8 mouse cellular contexts compared by ENCODE assay signal in genomic region chr4:149484566-149484965, GRCm38 (mm10). TPM values are rescaled to one million over a fixed set of nuclear protein-coding genes. Genes with fewer than 3 reads are reported as not detected.
DNase-seq lines count a peak whose midpoint lies in the region; ATAC-seq lines count a peak whose summit lies in the region.

No protein-coding gene starts in this region.

- peak overlapping the region; percentile 73 for H3K4me3 ChIP-seq in neural tube, embryonic 11.5 days (ENCODE audit: low read depth, low read length)
- H3K4me3 ChIP-seq in intestine, embryonic 14.5 days (ENCODE audit: low read depth, low read length), result peak overlapping the region; percentile 58
- peak overlapping the region; percentile 80 for H3K4me3 ChIP-seq in neural tube, embryonic 12.5 days

- peaks cover 7% of the 10 kb centered on the region for H3K4me1 ChIP-seq in neural tube, embryonic 11.5 days (ENCODE audit: control insufficient read depth, insufficient read depth, low read length)
- peaks cover 8% of the 10 kb centered on the region for H3K4me1 ChIP-seq in intestine, embryonic 14.5 days (replicated peaks; ENCODE audit: control insufficient read depth, insufficient read depth, low read length)
- peaks cover 12% of the 10 kb centered on the region for H3K4me1 ChIP-seq in neural tube, embryonic 12.5 days

- H3K4me2 ChIP-seq in neural tube, embryonic 11.5 days (ENCODE audit: low read depth), result peak overlapping the region; percentile 80
- H3K4me2 ChIP-seq in intestine, embryonic 14.5 days (ENCODE audit: low read length), result peak overlapping the region; percentile 88
- H3K4me2 ChIP-seq in neural tube, embryonic 12.5 days (replicated peaks), result peak overlapping the region; percentile 76

- H3K36me3 ChIP-seq in neural tube, embryonic 11.5 days (ENCODE audit: control insufficient read depth, insufficient read depth, low read length), result peaks cover 4% of the 10 kb centered on the region; the same call in 1 of the 2 replicates
- peaks cover 30% of the 10 kb centered on the region for H3K36me3 ChIP-seq in intestine, embryonic 14.5 days (ENCODE audit: control insufficient read depth, insufficient read depth, low read length)
- H3K36me3 ChIP-seq in neural tube, embryonic 12.5 days, result peaks cover 29% of the 10 kb centered on the region

- H3K27ac ChIP-seq in neural tube, embryonic 11.5 days (ENCODE audit: low read depth, low read length), result no peak overlapping the region
- peak overlapping the region; percentile 70 for H3K27ac ChIP-seq in intestine, embryonic 14.5 days (ENCODE audit: low read depth)
- H3K27ac ChIP-seq in neural tube, embryonic 12.5 days, result 0 out of 2 replicates have a peak overlapping the region, but pooled peaks have one; percentile 28

- no peaks in the 10 kb centered on the region for H3K27me3 ChIP-seq in neural tube, embryonic 11.5 days (ENCODE audit: control insufficient read depth, insufficient read depth, low read length)
- no peaks in the 10 kb centered on the region for H3K27me3 ChIP-seq in intestine, embryonic 14.5 days (replicated peaks; ENCODE audit: control insufficient read depth, insufficient read depth, low read length)
- no peaks in the 10 kb centered on the region for H3K27me3 ChIP-seq in neural tube, embryonic 12.5 days (replicated peaks)

- peak overlapping the region; percentile 64 for H3K9ac ChIP-seq in neural tube, embryonic 11.5 days (ENCODE audit: low read length)
- peak overlapping the region; percentile 57 for H3K9ac ChIP-seq in intestine, embryonic 14.5 days (ENCODE audit: low read length)
- H3K9ac ChIP-seq in neural tube, embryonic 12.5 days, result peak overlapping the region; percentile 78

- H3K9me3 ChIP-seq in neural tube, embryonic 11.5 days (ENCODE audit: control insufficient read depth, low read length), result no peaks in the 10 kb centered on the region
- no peaks in the 10 kb centered on the region for H3K9me3 ChIP-seq in intestine, embryonic 14.5 days (ENCODE audit: control insufficient read depth, low read length)
- H3K9me3 ChIP-seq in neural tube, embryonic 12.5 days, result no peaks in the 10 kb centered on the region

- no peak for ATAC-seq in neural tube, embryonic 11.5 days (ENCODE audit: insufficient read depth, low FRiP score, low TSS enrichment)
- no peak for ATAC-seq in intestine, embryonic 14.5 days (replicated peaks; ENCODE audit: low FRiP score, low TSS enrichment, low read depth)
- no peak; the same call in 1 of the 2 replicates for ATAC-seq in neural tube, embryonic 12.5 days (ENCODE audit: low FRiP score, low read depth)

- peak; percentile 28 for DNase-seq in adrenal gland, adult 8-10 months
- no peak for DNase-seq in adrenal gland, adult (ENCODE audit: inconsistent age in 2 of 2, low spot score in 1 of 2)
- DNase-seq in neural tube, embryonic 11.5 days (ENCODE audit: low spot score), result no peak
- no peak for DNase-seq in neural tube, embryonic 10.5 days (ENCODE audit: extremely low spot score, low spot score)
- no peak for DNase-seq in intestine, embryonic 14.5 days (ENCODE audit: low spot score)
- DNase-seq in thymus, postnatal 0 days (ENCODE audit: low spot score), result no peak
- DNase-seq in ovary, postnatal 10 days (ENCODE audit: low spot score), result no peak

- 55% methylated on average over 3 of the region's 3 CpGs for WGBS in neural tube, embryonic 11.5 days
- WGBS in intestine, embryonic 14.5 days, result 56% methylated on average over 3 of the region's 3 CpGs
- WGBS in neural tube, embryonic 12.5 days, result 60% methylated on average over 3 of the region's 3 CpGs

RNA-seq across cellular contexts. Expression of gene Nmnat1, which starts 0.4 kb away (rescaled TPM):
- 10 to 100 TPM; 14.8 to 19.5 (median 17.8) TPM for total RNA-seq in adrenal gland, adult 8-10 months (2022)
- polyA plus RNA-seq in neural tube, embryonic 11.5 days (2014; fragmentation: Nextera tagmentation; extraction: Ambion mirVana), result 14.6 and 14.9 TPM in 2 replicates
- polyA plus RNA-seq in intestine, embryonic 14.5 days (2014; fragmentation: Nextera tagmentation; extraction: Ambion mirVana), result 12.0 and 13.7 TPM in 2 replicates
- 12.0 and 14.0 TPM in 2 replicates for polyA plus RNA-seq in neural tube, embryonic 12.5 days (2016; fragmentation: Nextera tagmentation; extraction: Ambion mirVana)
- polyA plus RNA-seq in thymus, postnatal 0 days (2015; fragmentation: Nextera tagmentation; extraction: Ambion mirVana), result 13.4 and 15.3 TPM in 2 replicates

RNA-seq across cellular contexts. Expression of gene Lzic, which starts 0.5 kb away (rescaled TPM):
- total RNA-seq in adrenal gland, adult 8-10 months (2022), result 10 to 100 TPM; 19.9 to 25.1 (median 24.1) TPM
- 49.4 and 59.3 TPM in 2 replicates for polyA plus RNA-seq in neural tube, embryonic 11.5 days (2014; fragmentation: Nextera tagmentation; extraction: Ambion mirVana)
- polyA plus RNA-seq in intestine, embryonic 14.5 days (2014; fragmentation: Nextera tagmentation; extraction: Ambion mirVana), result 42.2 and 46.5 TPM in 2 replicates
- 46.1 and 51.0 TPM in 2 replicates for polyA plus RNA-seq in neural tube, embryonic 12.5 days (2016; fragmentation: Nextera tagmentation; extraction: Ambion mirVana)
- polyA plus RNA-seq in thymus, postnatal 0 days (2015; fragmentation: Nextera tagmentation; extraction: Ambion mirVana), result 62.8 and 66.6 TPM in 2 replicates

RNA-seq across cellular contexts. Expression of gene Tmem274, which starts 7.4 kb away (rescaled TPM):
- total RNA-seq in adrenal gland, adult 8-10 months (2022), result not detected
- polyA plus RNA-seq in neural tube, embryonic 11.5 days (2014; fragmentation: Nextera tagmentation; extraction: Ambion mirVana), result not detected in 2 replicates
- 0.83 TPM in 1 of 2 replicates, not detected in the other for polyA plus RNA-seq in intestine, embryonic 14.5 days (2014; fragmentation: Nextera tagmentation; extraction: Ambion mirVana)
- polyA plus RNA-seq in neural tube, embryonic 12.5 days (2016; fragmentation: Nextera tagmentation; extraction: Ambion mirVana), result 0.67 TPM in 1 of 2 replicates, not detected in the other
- polyA plus RNA-seq in thymus, postnatal 0 days (2015; fragmentation: Nextera tagmentation; extraction: Ambion mirVana), result 0.31 TPM in 1 of 2 replicates, not detected in the other

RNA-seq across cellular contexts. Expression of gene Rbp7, which starts 29.8 kb away (rescaled TPM):
- total RNA-seq in adrenal gland, adult 8-10 months (2022), result 10 to 100 TPM in 1 of 4 experiments, 1 to 10 TPM in 3; 3.0 to 12.9 (median 7.2) TPM
- not detected in 2 replicates for polyA plus RNA-seq in neural tube, embryonic 11.5 days (2014; fragmentation: Nextera tagmentation; extraction: Ambion mirVana)
- polyA plus RNA-seq in intestine, embryonic 14.5 days (2014; fragmentation: Nextera tagmentation; extraction: Ambion mirVana), result 0.63 and 1.5 TPM in 2 replicates
- not detected in 2 replicates for polyA plus RNA-seq in neural tube, embryonic 12.5 days (2016; fragmentation: Nextera tagmentation; extraction: Ambion mirVana)
- 12.6 and 18.0 TPM in 2 replicates for polyA plus RNA-seq in thymus, postnatal 0 days (2015; fragmentation: Nextera tagmentation; extraction: Ambion mirVana)

RNA-seq across cellular contexts. Expression of gene Ctnnbip1, which starts 33.5 kb away (rescaled TPM):
- total RNA-seq in adrenal gland, adult 8-10 months (2022), result 10 to 100 TPM; 25.3 to 34.5 (median 29.7) TPM
- polyA plus RNA-seq in neural tube, embryonic 11.5 days (2014; fragmentation: Nextera tagmentation; extraction: Ambion mirVana), result 54.9 and 67.7 TPM in 2 replicates
- polyA plus RNA-seq in intestine, embryonic 14.5 days (2014; fragmentation: Nextera tagmentation; extraction: Ambion mirVana), result 53.0 and 54.3 TPM in 2 replicates
- 75.6 and 89.2 TPM in 2 replicates for polyA plus RNA-seq in neural tube, embryonic 12.5 days (2016; fragmentation: Nextera tagmentation; extraction: Ambion mirVana)
- 25.6 and 28.3 TPM in 2 replicates for polyA plus RNA-seq in thymus, postnatal 0 days (2015; fragmentation: Nextera tagmentation; extraction: Ambion mirVana)
